Mouse (Mus musculus): ENCODE results near the gene Trex2. TPM values are rescaled to one million over a fixed set of nuclear protein-coding genes. Genes with fewer than 3 reads are reported as not detected.
"Not testable (repeated sequence)": the region's sequence is repeated elsewhere in the genome, so short reads cannot be mapped to it uniquely, and the experiment has no call there.

Gene Trex2
- polyA plus RNA-seq, 1 experiment = not detected

DNA sequence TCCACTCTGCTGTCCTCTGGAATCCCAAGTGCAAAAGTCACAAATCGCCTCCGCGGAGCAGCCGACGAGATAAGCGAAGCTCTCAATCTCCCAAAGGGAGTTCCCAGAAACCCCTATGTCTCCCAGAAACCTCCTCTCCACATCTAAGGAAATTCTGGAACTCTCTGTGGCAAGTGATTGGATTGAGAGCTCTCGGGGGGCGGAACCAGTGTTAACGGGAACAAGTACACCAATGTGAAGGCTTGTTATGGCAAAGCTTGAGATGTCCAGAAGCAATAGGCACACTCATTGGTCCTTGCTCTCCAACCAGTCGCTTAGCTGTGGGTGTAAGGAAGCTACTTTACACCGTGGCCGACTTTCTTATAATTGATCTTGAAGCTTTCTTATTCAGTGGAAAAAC, 33.5 kb downstream of the Trex2 start:
- no peak for TF ChIP-seq CTCF (IDR thresholded peaks at IDR 0.05; ENCODE audit: control insufficient read depth, insufficient read depth, low read length)
- TF ChIP-seq POLR2A (IDR thresholded peaks at IDR 0.05; ENCODE audit: borderline replicate concordance, control insufficient read depth, low read depth, low read length) = no peak
- Histone ChIP-seq H3K27ac (ENCODE audit: control insufficient read depth, insufficient read depth, low read depth, low read length, poor library complexity) (no peak overlapping the region), H3K4me1 (ENCODE audit: control insufficient read depth, insufficient read depth, low read length) (no peaks in the 10 kb centered on the region), H3K4me3 (replicated peaks; ENCODE audit: control insufficient read depth, low read depth, low read length) (no peak overlapping the region)
- 87% methylated on average over 12 of the region's 12 CpGs for WGBS

DNA sequence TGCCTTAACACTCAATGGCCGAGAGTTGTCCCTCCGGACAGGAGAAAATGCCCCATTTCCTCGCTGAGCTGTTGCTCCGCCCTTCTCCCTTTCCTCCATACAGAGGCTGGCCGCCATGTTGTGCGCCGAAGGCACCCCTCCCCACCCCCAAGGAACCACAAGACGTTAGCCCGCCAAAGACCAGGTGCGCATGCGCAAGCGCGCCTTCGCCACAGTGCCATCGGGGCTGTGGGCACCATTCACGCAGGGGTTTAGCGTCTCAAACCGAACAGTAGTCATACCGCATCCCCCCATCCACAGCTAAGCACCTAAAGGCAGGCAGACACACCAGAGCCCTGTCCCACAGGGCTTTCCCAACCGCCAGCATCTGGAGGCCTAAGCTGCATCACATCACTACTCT, 34.2 kb downstream of the Trex2 start:
- 89% methylated on average over 20 of the region's 20 CpGs for WGBS
- Histone ChIP-seq H3K4me3 (replicated peaks; ENCODE audit: control insufficient read depth, low read depth, low read length) (no peak overlapping the region), H3K4me1 (ENCODE audit: control insufficient read depth, insufficient read depth, low read length) (no peaks in the 10 kb centered on the region), H3K27ac (ENCODE audit: control insufficient read depth, insufficient read depth, low read depth, low read length, poor library complexity) (no peak overlapping the region)
- TF ChIP-seq CTCF (IDR thresholded peaks at IDR 0.05; ENCODE audit: control insufficient read depth, insufficient read depth, low read length) (no peak), POLR2A (IDR thresholded peaks at IDR 0.05; ENCODE audit: borderline replicate concordance, control insufficient read depth, low read depth, low read length) (no peak)

DNA sequence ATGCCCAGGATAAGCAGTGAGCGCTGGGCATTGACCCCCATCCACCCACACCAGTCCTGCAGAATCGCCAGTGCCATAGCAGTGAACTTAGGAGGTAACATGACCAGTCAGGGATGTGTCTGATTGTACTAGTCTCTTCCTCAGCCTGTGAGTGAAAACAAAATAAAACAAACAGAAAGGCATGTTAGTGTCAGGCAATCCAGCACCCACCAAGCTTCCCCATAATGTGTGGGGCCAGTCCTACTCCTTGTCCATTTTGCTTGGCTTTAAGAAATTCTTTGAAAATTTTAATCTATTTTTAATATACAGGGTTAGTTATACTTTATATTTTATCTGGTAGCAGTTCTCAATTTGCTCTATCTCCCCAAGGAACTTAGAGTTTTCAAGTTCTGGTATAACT, 36.5 kb downstream of the Trex2 start, which contains the start of gene Gm18336:
TSS of gene Gm18336 (minus strand) at position 101 of the 400 bp plus-strand sequence.
- 87% methylated on average over 2 of the region's 2 CpGs for WGBS
- not testable (repeated sequence) for H3K27ac ChIP-seq (ENCODE audit: control insufficient read depth, insufficient read depth, low read depth, low read length, poor library complexity); H3K4me1 ChIP-seq (ENCODE audit: control insufficient read depth, insufficient read depth, low read length); H3K4me3 ChIP-seq (replicated peaks; ENCODE audit: control insufficient read depth, low read depth, low read length)

DNA sequence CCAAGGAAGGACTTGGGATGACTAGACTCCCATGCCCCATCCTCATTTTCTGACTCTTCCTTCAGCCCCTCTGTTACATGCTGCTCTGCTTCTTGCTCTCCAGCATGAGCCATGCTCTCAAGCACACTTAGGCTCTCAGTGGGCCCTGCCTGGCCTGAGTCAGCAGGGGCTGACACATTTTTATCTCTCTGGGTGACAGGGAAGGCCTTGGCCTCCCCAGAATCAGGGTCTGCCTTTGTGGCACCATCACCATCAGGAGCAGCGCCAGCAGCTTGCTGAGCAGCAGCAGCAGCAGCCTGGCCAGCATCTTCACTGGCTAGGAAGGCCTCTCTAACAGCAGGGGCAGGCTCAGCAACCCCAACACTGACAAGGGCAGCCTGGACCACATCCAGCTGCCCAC, 38.7 kb downstream of the Trex2 start:
- TF ChIP-seq CTCF (IDR thresholded peaks at IDR 0.05; ENCODE audit: control insufficient read depth, insufficient read depth, low read length) (no peak), POLR2A (IDR thresholded peaks at IDR 0.05; ENCODE audit: borderline replicate concordance, control insufficient read depth, low read depth, low read length) (no peak)
- 88% methylated on average over 1 of the region's 1 CpGs for WGBS
- no peaks in the 10 kb centered on the region for H3K4me1 ChIP-seq (ENCODE audit: control insufficient read depth, insufficient read depth, low read length)
- no peak overlapping the region for H3K4me3 ChIP-seq (replicated peaks; ENCODE audit: control insufficient read depth, low read depth, low read length)
- no peak overlapping the region for H3K27ac ChIP-seq (ENCODE audit: control insufficient read depth, insufficient read depth, low read depth, low read length, poor library complexity)

DNA sequence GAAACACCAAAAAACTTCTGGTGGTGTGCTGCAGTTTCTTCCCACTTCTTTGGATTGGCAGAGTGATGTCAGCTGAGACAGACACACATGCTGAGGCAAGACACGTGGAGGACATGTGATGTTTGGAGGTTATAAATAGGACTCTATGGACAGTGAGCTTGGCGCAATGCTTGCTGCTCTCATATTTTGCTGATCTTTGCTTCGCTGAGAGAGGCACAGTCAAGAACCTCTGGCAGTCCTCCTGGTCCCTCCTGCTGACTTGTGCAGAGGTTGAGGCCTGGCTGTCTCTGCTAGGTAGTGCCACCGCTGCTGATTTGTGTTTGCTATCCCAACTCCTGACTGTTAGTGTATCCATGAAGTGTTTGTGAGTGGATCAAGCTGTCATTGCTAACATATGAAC, 43.7 kb downstream of the Trex2 start:
- no peak overlapping the region for H3K27ac ChIP-seq (ENCODE audit: control insufficient read depth, insufficient read depth, low read depth, low read length, poor library complexity)
- 72% methylated on average over 4 of the region's 4 CpGs for WGBS
- TF ChIP-seq POLR2A (IDR thresholded peaks at IDR 0.05; ENCODE audit: borderline replicate concordance, control insufficient read depth, low read depth, low read length) (no peak), CTCF (IDR thresholded peaks at IDR 0.05; ENCODE audit: control insufficient read depth, insufficient read depth, low read length) (no peak)
- no peak overlapping the region for H3K4me3 ChIP-seq (replicated peaks; ENCODE audit: control insufficient read depth, low read depth, low read length)
- H3K4me1 ChIP-seq (ENCODE audit: control insufficient read depth, insufficient read depth, low read length) = no peaks in the 10 kb centered on the region

DNA sequence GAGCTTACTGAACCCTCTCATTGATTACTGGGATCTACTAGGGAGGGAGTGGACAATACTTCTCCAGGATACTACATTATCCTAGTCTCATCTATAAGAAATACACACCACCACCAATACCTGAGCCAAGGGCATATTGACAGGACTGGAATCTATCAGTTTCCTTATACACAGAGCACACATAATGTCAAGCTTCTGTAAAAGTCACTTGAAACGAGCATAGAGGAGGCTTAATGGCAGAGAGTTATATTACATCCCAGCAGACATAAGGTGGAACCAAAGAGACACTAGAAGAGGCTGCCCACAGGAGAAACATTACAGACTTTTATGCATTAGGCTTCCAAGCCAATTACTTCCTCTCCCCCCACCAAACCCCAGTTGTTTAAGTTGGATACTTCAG, 50.2 kb downstream of the Trex2 start:
- TF ChIP-seq CTCF (IDR thresholded peaks at IDR 0.05; ENCODE audit: control insufficient read depth, insufficient read depth, low read length) (no peak), POLR2A (IDR thresholded peaks at IDR 0.05; ENCODE audit: borderline replicate concordance, control insufficient read depth, low read depth, low read length) (no peak)
- 27% methylated on average over 1 of the region's 1 CpGs for WGBS
- Histone ChIP-seq H3K4me1 (ENCODE audit: control insufficient read depth, insufficient read depth, low read length) (no peaks in the 10 kb centered on the region), H3K27ac (ENCODE audit: control insufficient read depth, insufficient read depth, low read depth, low read length, poor library complexity) (no peak overlapping the region), H3K4me3 (replicated peaks; ENCODE audit: control insufficient read depth, low read depth, low read length) (no peak overlapping the region)

DNA sequence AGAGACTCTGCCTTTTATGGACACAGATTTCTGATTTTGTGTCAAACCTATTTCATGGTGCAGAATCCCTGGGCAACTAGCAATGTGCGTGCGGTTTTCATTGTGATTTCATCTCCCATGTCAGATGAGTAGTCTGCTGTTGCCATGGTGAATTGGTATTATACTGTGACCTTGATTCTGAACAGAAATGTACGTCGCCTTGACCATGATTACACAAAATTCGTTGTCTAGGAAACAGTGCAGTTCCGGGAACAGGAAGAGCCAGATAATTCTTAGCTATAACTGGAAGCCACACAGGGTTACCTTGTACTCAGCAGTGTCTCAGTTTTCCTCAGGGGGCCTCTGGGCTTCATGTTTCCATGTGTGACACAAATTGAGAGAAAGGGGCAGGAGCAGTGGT, 50.7 kb downstream of the Trex2 start:
- WGBS = 56% methylated on average over 6 of the region's 6 CpGs
- no peak overlapping the region for H3K4me3 ChIP-seq (replicated peaks; ENCODE audit: control insufficient read depth, low read depth, low read length)
- no peak for TF ChIP-seq CTCF (IDR thresholded peaks at IDR 0.05; ENCODE audit: control insufficient read depth, insufficient read depth, low read length)
- no peak for TF ChIP-seq POLR2A (IDR thresholded peaks at IDR 0.05; ENCODE audit: borderline replicate concordance, control insufficient read depth, low read depth, low read length)
- no peaks in the 10 kb centered on the region for H3K4me1 ChIP-seq (ENCODE audit: control insufficient read depth, insufficient read depth, low read length)
- H3K27ac ChIP-seq (ENCODE audit: control insufficient read depth, insufficient read depth, low read depth, low read length, poor library complexity) = no peak overlapping the region

Other genes with a start within 250 kb of the Trex2 start
- 5.4 TPM in 1 of 2 replicates, not detected in the other for gene Xlr3b, start 243.1 kb downstream of the Trex2 start, polyA plus RNA-seq (2011; ENCODE audit: insufficient read depth, insufficient read length, low replicate concordance, missing spikeins)
- 3.9 and 26.1 TPM in 2 replicates for gene Xlr4b, start 221.0 kb downstream of the Trex2 start, polyA plus RNA-seq (2011; ENCODE audit: insufficient read depth, insufficient read length, low replicate concordance, missing spikeins)
- 1.4 and 2.0 TPM in 2 replicates for gene F8a, start 207.1 kb downstream of the Trex2 start, polyA plus RNA-seq (2011; ENCODE audit: insufficient read depth, insufficient read length, low replicate concordance, missing spikeins)
- 4.2 TPM in 1 of 2 replicates, not detected in the other for gene Xlr4c, start 192.2 kb downstream of the Trex2 start, polyA plus RNA-seq (2011; ENCODE audit: insufficient read depth, insufficient read length, low replicate concordance, missing spikeins)
- gene Xlr3c, start 170.0 kb downstream of the Trex2 start, polyA plus RNA-seq (2011; ENCODE audit: insufficient read depth, insufficient read length, low replicate concordance, missing spikeins) = 0.88 TPM in 1 of 2 replicates, not detected in the other
- gene Xlr5a, start 142.4 kb downstream of the Trex2 start, polyA plus RNA-seq (2011; ENCODE audit: insufficient read depth, insufficient read length, low replicate concordance, missing spikeins) = not detected in 2 replicates
- not detected in 2 replicates for gene Xlr5c, start 142.4 kb downstream of the Trex2 start, polyA plus RNA-seq (2011; ENCODE audit: insufficient read depth, insufficient read length, low replicate concordance, missing spikeins)
- gene Gm45015, start 98.5 kb downstream of the Trex2 start, polyA plus RNA-seq (2011; ENCODE audit: insufficient read depth, insufficient read length, low replicate concordance, missing spikeins) = not detected in 2 replicates
- 1.7 and 3.4 TPM in 2 replicates for gene Zfp275, start 92.7 kb downstream of the Trex2 start, polyA plus RNA-seq (2011; ENCODE audit: insufficient read depth, insufficient read length, low replicate concordance, missing spikeins)
- not detected in 2 replicates for gene Gm18336, start 36.6 kb downstream of the Trex2 start, polyA plus RNA-seq (2011; ENCODE audit: insufficient read depth, insufficient read length, low replicate concordance, missing spikeins)
- gene Zfp92, start 24.2 kb downstream of the Trex2 start, polyA plus RNA-seq (2011; ENCODE audit: insufficient read depth, insufficient read length, low replicate concordance, missing spikeins) = not detected in 2 replicates
- 31.7 and 52.9 TPM in 2 replicates for gene Haus7, start 23.7 kb upstream of the Trex2 start, polyA plus RNA-seq (2011; ENCODE audit: insufficient read depth, insufficient read length, low replicate concordance, missing spikeins)
- gene Bgn, start 48.3 kb upstream of the Trex2 start, polyA plus RNA-seq (2011; ENCODE audit: insufficient read depth, insufficient read length, low replicate concordance, missing spikeins) = 53.3 and 140 TPM in 2 replicates
- gene Atp2b3, start 67.7 kb upstream of the Trex2 start, polyA plus RNA-seq (2011; ENCODE audit: insufficient read depth, insufficient read length, low replicate concordance, missing spikeins) = not detected in 2 replicates
- 8.1 TPM in 1 of 2 replicates, not detected in the other for gene Dusp9, start 204.1 kb upstream of the Trex2 start, polyA plus RNA-seq (2011; ENCODE audit: insufficient read depth, insufficient read length, low replicate concordance, missing spikeins)
- 1.7 and 2.2 TPM in 2 replicates for gene Pnck, start 224.8 kb upstream of the Trex2 start, polyA plus RNA-seq (2011; ENCODE audit: insufficient read depth, insufficient read length, low replicate concordance, missing spikeins)
- 3.5 and 7.7 TPM in 2 replicates for gene Slc6a8, start 237.8 kb upstream of the Trex2 start, polyA plus RNA-seq (2011; ENCODE audit: insufficient read depth, insufficient read length, low replicate concordance, missing spikeins)